Mouse (Mus musculus): Measurements from ENCODE around the gene 6030408B16Rik. TPM values are rescaled to one million over a fixed set of nuclear protein-coding genes. Genes with fewer than 3 reads are reported as not detected.

Gene 6030408B16Rik
- total RNA-seq, 2 experiments from 2014 or later = not detected

- intact Hi-C loops (cut with DNase I) = loop anchor here (1.0 kb wide), 1 partner anchor 20 kb away; no protein-coding TSS in a partner anchor
- DNase-seq (ENCODE audit: low spot score in 2 of 2) = peak; percentile 92 to 96
Observed at GRCm38 (mm10) chr15:101266132-101266963, 26.7 kb upstream of the 6030408B16Rik start.

- intact Hi-C loops (cut with DNase I) = no loop called here
- DNase-seq (ENCODE audit: low spot score in 2 of 2) = no peak
Observed at GRCm38 (mm10) chr15:101267053-101268032, 25.7 kb upstream of the 6030408B16Rik start.

- intact Hi-C loops (cut with DNase I) = no loop called here
- no peak for DNase-seq (ENCODE audit: low spot score in 2 of 2)
Observed at GRCm38 (mm10) chr15:101270101-101270820, 22.8 kb upstream of the 6030408B16Rik start.

- intact Hi-C loops (cut with DNase I) = no loop called here
Observed at GRCm38 (mm10) chr15:101271107-101271506, 21.9 kb upstream of the 6030408B16Rik start.

GRCm38 (mm10) chr15:101271513-101271912 is 21.5 kb upstream of the 6030408B16Rik start:
- no peak for DNase-seq (ENCODE audit: low spot score in 2 of 2)
- intact Hi-C loops (cut with DNase I) = no loop called here

More at GRCm38 (mm10) chr15:101271107-101271506, 21.9 kb upstream of the 6030408B16Rik start:
- DNase-seq (ENCODE audit: low spot score in 2 of 2) = no peak

- intact Hi-C loops (cut with DNase I) = no loop called here
- no peak for DNase-seq (ENCODE audit: low spot score in 2 of 2)
Observed at GRCm38 (mm10) chr15:101274380-101274779, 18.6 kb upstream of the 6030408B16Rik start.

- DNase-seq (ENCODE audit: low spot score in 2 of 2) = no peak
- intact Hi-C loops (cut with DNase I) = no loop called here
Observed at GRCm38 (mm10) chr15:101277351-101277899, 15.6 kb upstream of the 6030408B16Rik start.

- intact Hi-C loops (cut with DNase I) = no loop called here
- DNase-seq (ENCODE audit: low spot score in 2 of 2) = no peak
Observed at GRCm38 (mm10) chr15:101278589-101278988, 14.4 kb upstream of the 6030408B16Rik start.

GRCm38 (mm10) chr15:101279430-101279999 is 13.5 kb upstream of the 6030408B16Rik start:
- no peak for DNase-seq (ENCODE audit: low spot score in 2 of 2)
- intact Hi-C loops (cut with DNase I) = no loop called here

- DNase-seq (ENCODE audit: low spot score in 2 of 2) = no peak
- intact Hi-C loops (cut with DNase I) = loop anchor here (2.0 kb wide), 1 partner anchor 62 kb away; no protein-coding TSS in a partner anchor
Observed at GRCm38 (mm10) chr15:101282471-101282870, 10.5 kb upstream of the 6030408B16Rik start.

- intact Hi-C loops (cut with DNase I) = loop anchor here (1.0 to 2.0 kb wide), 3 partner anchors 43 to 63 kb away; partner anchors contain the start of gene Grasp
- DNase-seq (ENCODE audit: low spot score in 2 of 2) = peak; percentile 60 to 78
Observed at GRCm38 (mm10) chr15:101283183-101283910, 9.7 kb upstream of the 6030408B16Rik start.

GRCm38 (mm10) chr15:101283911-101284750 is 8.9 kb upstream of the 6030408B16Rik start, which contains the start of gene Atg101:
Gene Atg101, plus strand, starts transcription at chr15:101284272.
- DNase-seq (ENCODE audit: low spot score in 2 of 2) = peak; percentile 91 to 92
- intact Hi-C loops (cut with DNase I) = loop anchor here (1.0 to 2.0 kb wide), 4 partner anchors 31 to 63 kb away; partner anchors contain the start of gene Grasp

- no peak for DNase-seq (ENCODE audit: low spot score in 2 of 2)
- intact Hi-C loops (cut with DNase I) = no loop called here
Observed at GRCm38 (mm10) chr15:101286129-101286770, 6.8 kb upstream of the 6030408B16Rik start.

GRCm38 (mm10) chr15:101287361-101287760 is 5.7 kb upstream of the 6030408B16Rik start:
- intact Hi-C loops (cut with DNase I) = no loop called here

GRCm38 (mm10) chr15:101290354-101290753 is 2.7 kb upstream of the 6030408B16Rik start:
- DNase-seq (ENCODE audit: low spot score in 2 of 2) = no peak
- intact Hi-C loops (cut with DNase I) = no loop called here

More at GRCm38 (mm10) chr15:101287361-101287760, 5.7 kb upstream of the 6030408B16Rik start:
- no peak for DNase-seq (ENCODE audit: low spot score in 2 of 2)

- intact Hi-C loops (cut with DNase I) = no loop called here
- DNase-seq (ENCODE audit: low spot score in 2 of 2) = no peak
Observed at GRCm38 (mm10) chr15:101292012-101292411, 1.0 kb upstream of the 6030408B16Rik start.
